Mouse (Mus musculus) G1E-ER4 (cell line): ENCODE measurements around the gene Pigu. TPM values are rescaled to one million over a fixed set of nuclear protein-coding genes. Genes with fewer than 3 reads are reported as not detected.

Experiments used
- GATA1 ChIP-seq: IDR thresholded peaks from one replicate; pipeline ENCODE4 v1.8.0; 2012; ENCODE audit warnings: low read length, inconsistent platforms
- polyA plus RNA-seq: library from polyadenylated mRNA; stranded (reverse); fragments of >175 nt; gene quantifications from 2 replicates; pipeline ENCODE4 v1.2.3, GENCODE M21; 2012

Gene Pigu
- polyA plus RNA-seq, 1 experiment = 14.0 TPM

GRCm38 (mm10) chr2:155278361-155278760 lies 78.9 kb downstream of the Pigu start:
- no peak for TF ChIP-seq GATA1

GRCm38 (mm10) chr2:155277721-155278120 lies 79.5 kb downstream of the Pigu start:
- TF ChIP-seq GATA1 = no peak

GRCm38 (mm10) chr2:155276621-155277175 lies 80.5 kb downstream of the Pigu start:
- TF ChIP-seq GATA1 = no peak

GRCm38 (mm10) chr2:155276195-155276594 lies 81.0 kb downstream of the Pigu start, which contains the start of gene Map1lc3a:
TSS of gene Map1lc3a (plus strand) at chr2:155276297.
- no peak for TF ChIP-seq GATA1

GRCm38 (mm10) chr2:155273603-155274002 lies 83.6 kb downstream of the Pigu start:
- TF ChIP-seq GATA1 = no peak

- no peak for TF ChIP-seq GATA1
These were observed 84.6 kb downstream of the Pigu start for GRCm38 (mm10) chr2:155272396-155273170.

- no peak for TF ChIP-seq GATA1
These were observed 85.3 kb downstream of the Pigu start for GRCm38 (mm10) chr2:155271957-155272356.

GRCm38 (mm10) chr2:155266896-155267295 lies 90.3 kb downstream of the Pigu start:
- no peak for TF ChIP-seq GATA1

GRCm38 (mm10) chr2:155265526-155265925 lies 91.7 kb downstream of the Pigu start:
- TF ChIP-seq GATA1 = no peak

GRCm38 (mm10) chr2:155249588-155249987 lies 107.6 kb downstream of the Pigu start:
- TF ChIP-seq GATA1 = no peak

GRCm38 (mm10) chr2:155248718-155249117 lies 108.5 kb downstream of the Pigu start:
- no peak for TF ChIP-seq GATA1

- no peak for TF ChIP-seq GATA1
These were observed 109.0 kb downstream of the Pigu start for GRCm38 (mm10) chr2:155248206-155248605.

- no peak for TF ChIP-seq GATA1
These were observed 111.0 kb downstream of the Pigu start for GRCm38 (mm10) chr2:155246231-155246630.

- no peak for TF ChIP-seq GATA1
These were observed 114.9 kb downstream of the Pigu start for GRCm38 (mm10) chr2:155242296-155242855.

GRCm38 (mm10) chr2:155240915-155241314 lies 116.3 kb downstream of the Pigu start:
- no peak for TF ChIP-seq GATA1

- TF ChIP-seq GATA1 = no peak
These were observed 120.0 kb downstream of the Pigu start for GRCm38 (mm10) chr2:155237276-155237675.
